Mouse (Mus musculus) E14TG2a.4 (cell line): ENCODE measurements around the gene Cdca4.

Experiments
- CTCF ChIP-seq: conservative IDR thresholded peaks from 2 replicates; pipeline ENCODE4 v1.5.1; 2014; ENCODE audit warnings: low read length
- POU5F1 ChIP-seq: IDR thresholded peaks from 2 replicates; pipeline ENCODE4 v1.6.1; 2014; ENCODE audit warnings: low read length, borderline replicate concordance

GRCm38 (mm10) chr12:112774481-112774880, 54.7 kb downstream of the Cdca4 start:
- TF ChIP-seq CTCF, result no peak
- TF ChIP-seq POU5F1, result no peak
